Mouse (Mus musculus) MEL (cell line): Measurements from ENCODE around the gene Slc7a5. TPM values are rescaled to one million over a fixed set of nuclear protein-coding genes. Genes with fewer than 3 reads are reported as not detected.

Experiments
- DNase-seq: peaks from one replicate; pipeline ENCODE4 v3.0.0; 2011; ENCODE audit warnings: low read depth, low spot score
- H3K27ac ChIP-seq: 2 replicates; pipeline ENCODE4 v1.5.1; 2012; ENCODE audit warnings: low read depth, mild to moderate bottlenecking, control low read depth, low read length, moderate library complexity; ENCODE audit not compliant: control insufficient read depth
- H3K27me3 ChIP-seq, 2 experiments: fragments of 150-350 bp in 1 of 2; sonication (generic) in 1 of 2; 2 replicates each; pipeline ENCODE4 v1.6.1; 2012; ENCODE audit warnings: low read length in 2 of 2, mild to moderate bottlenecking in 2 of 2, improper control_type of control experiment in 1 of 2, moderate library complexity in 1 of 2; ENCODE audit not compliant: insufficient read depth in 2 of 2, control insufficient read depth in 1 of 2
- H3K36me3 ChIP-seq, 2 experiments: 2 replicates each; pipeline ENCODE4 v1.6.1; 2012 to 2014; ENCODE audit warnings: low read length in 2 of 2, improper control_type of control experiment in 1 of 2, inconsistent platforms in 1 of 2, mild to moderate bottlenecking in 1 of 2; ENCODE audit not compliant: insufficient read depth in 2 of 2, control insufficient read depth in 1 of 2
- H3K4me1 ChIP-seq, 2 experiments: fragments of 150-350 bp in 1 of 2; sonication (generic) in 1 of 2; 2 replicates each; pipeline ENCODE4 v1.6.1; 2012; ENCODE audit warnings: low read length in 2 of 2, improper control_type of control experiment in 1 of 2, mild to moderate bottlenecking in 1 of 2; ENCODE audit not compliant: insufficient read depth in 2 of 2, control insufficient read depth in 1 of 2
- H3K4me3 ChIP-seq, 2 experiments: fragments of 150-350 bp in 1 of 2; sonication (generic) in 1 of 2; 2 replicates each; pipeline ENCODE4 v1.5.1; 2012; ENCODE audit warnings: low read depth in 2 of 2, low read length in 2 of 2, mild to moderate bottlenecking in 2 of 2, moderate library complexity in 2 of 2, control low read depth in 1 of 2, improper control_type of control experiment in 1 of 2; ENCODE audit not compliant: control insufficient read depth in 1 of 2, insufficient read depth in 1 of 2
- H3K79me2 ChIP-seq: 2 replicates; pipeline ENCODE4 v1.6.1; 2012; ENCODE audit warnings: mild to moderate bottlenecking, low read length, moderate library complexity; ENCODE audit not compliant: control insufficient read depth, poor library complexity, insufficient read depth
- H3K9ac ChIP-seq: 2 replicates; pipeline ENCODE4 v1.6.1; 2012; ENCODE audit warnings: low read depth, mild to moderate bottlenecking, control low read depth, low read length, moderate library complexity; ENCODE audit not compliant: control insufficient read depth, poor library complexity, severe bottlenecking
- H3K9me3 ChIP-seq: fragments of 150-350 bp; sonication (generic); replicated peaks from 2 replicates; pipeline ENCODE4 v1.6.1; 2012; ENCODE audit warnings: mild to moderate bottlenecking, low read length, improper control_type of control experiment, moderate library complexity; ENCODE audit not compliant: insufficient read depth
- BHLHE40 ChIP-seq: IDR thresholded peaks from 2 replicates; pipeline ENCODE4 v1.6.1; 2012; ENCODE audit warnings: low read depth, mild to moderate bottlenecking, inconsistent platforms, low read length, improper control_type of control experiment, borderline replicate concordance
- CHD1 ChIP-seq: IDR thresholded peaks from 2 replicates; pipeline ENCODE4 v1.6.1; 2012; ENCODE audit warnings: low read depth, mild to moderate bottlenecking, inconsistent platforms, low read length, improper control_type of control experiment
- ELF1 ChIP-seq: IDR thresholded peaks from 2 replicates; pipeline ENCODE4 v1.6.1; 2014; ENCODE audit warnings: low read depth, mild to moderate bottlenecking, inconsistent platforms, low read length, improper control_type of control experiment, moderate library complexity
- EP300 ChIP-seq, 2 experiments: IDR thresholded peaks; 2 replicates each; pipeline ENCODE4 v1.6.1; 2011; ENCODE audit warnings: improper control_type of control experiment in 2 of 2, low read length in 2 of 2, low read depth in 1 of 2, mild to moderate bottlenecking in 1 of 2
- ETS1 ChIP-seq: IDR thresholded peaks from 2 replicates; pipeline ENCODE4 v1.6.1; 2012; ENCODE audit warnings: low read depth, mild to moderate bottlenecking, inconsistent platforms, low read length, improper control_type of control experiment, moderate library complexity
- GABPA ChIP-seq: IDR thresholded peaks from 2 replicates; pipeline ENCODE4 v1.6.1; 2012; ENCODE audit warnings: low read depth, mild to moderate bottlenecking, inconsistent platforms, low read length, improper control_type of control experiment, moderate library complexity
- GATA1 ChIP-seq: IDR thresholded peaks from 2 replicates; pipeline ENCODE4 v1.6.1; 2011; ENCODE audit warnings: low read depth, low read length, improper control_type of control experiment
- KAT2A ChIP-seq: conservative IDR thresholded peaks from 2 replicates; pipeline ENCODE4 v1.6.1; 2012; ENCODE audit warnings: low read depth, low read length, improper control_type of control experiment, inconsistent platforms
- MYC ChIP-seq: IDR thresholded peaks from 2 replicates; pipeline ENCODE4 v1.6.1; 2011; ENCODE audit warnings: low read depth, mild to moderate bottlenecking, low read length, improper control_type of control experiment, moderate library complexity
- NRF1 ChIP-seq: IDR thresholded peaks from 2 replicates; pipeline ENCODE4 v1.6.1; 2014; ENCODE audit warnings: low read depth, mild to moderate bottlenecking, inconsistent platforms, low read length, improper control_type of control experiment, moderate library complexity; ENCODE audit not compliant: poor library complexity, insufficient read depth, severe bottlenecking
- RCOR1 ChIP-seq: IDR thresholded peaks from 2 replicates; pipeline ENCODE4 v1.6.1; 2012; ENCODE audit warnings: low read depth, mild to moderate bottlenecking, inconsistent platforms, low read length, improper control_type of control experiment
- SIN3A ChIP-seq: IDR thresholded peaks from 2 replicates; pipeline ENCODE4 v1.6.1; 2012; ENCODE audit warnings: low read length, improper control_type of control experiment, inconsistent platforms
- USF2 ChIP-seq, 2 experiments: IDR thresholded peaks; 2 replicates each; pipeline ENCODE4 v1.6.1; 2011 to 2012; ENCODE audit warnings: improper control_type of control experiment in 2 of 2, low read length in 2 of 2, borderline replicate concordance in 1 of 2, inconsistent platforms in 1 of 2, low read depth in 1 of 2, mild to moderate bottlenecking in 1 of 2; ENCODE audit not compliant: insufficient read depth in 1 of 2
- ZKSCAN1 ChIP-seq: IDR thresholded peaks from 2 replicates; pipeline ENCODE4 v1.6.1; 2012; ENCODE audit warnings: low read depth, mild to moderate bottlenecking, inconsistent platforms, low read length, improper control_type of control experiment, moderate library complexity
- ZMIZ1 ChIP-seq: IDR thresholded peaks from 2 replicates; pipeline ENCODE4 v1.6.1; 2012; ENCODE audit warnings: low read depth, mild to moderate bottlenecking, inconsistent platforms, low read length, improper control_type of control experiment, moderate library complexity
- polyA plus RNA-seq, 2 experiments: library from polyadenylated mRNA; stranded (reverse) in 1 of 2; unstranded in 1 of 2; fragments of >175 nt in 1 of 2; fragments of >200 nt in 1 of 2; gene quantifications; 2 replicates each; pipeline versions ENCODE4 v1.2.1 to v1.2.4; 2012; ENCODE audit warnings: low replicate concordance in 2 of 2, low read depth in 1 of 2; ENCODE audit not compliant: insufficient read length in 2 of 2, insufficient read depth in 1 of 2, missing spikeins in 1 of 2
- total RNA-seq: library from RNA; depleted of rRNA; stranded (reverse); fragments of 300-350 nt; gene quantifications from 2 replicates; pipeline ENCODE4 v1.2.3, GENCODE M21; 2012

The Slc7a5 gene
- total and polyA plus RNA-seq, 3 experiments: 55.0 to 263 (median 108) TPM

DNA sequence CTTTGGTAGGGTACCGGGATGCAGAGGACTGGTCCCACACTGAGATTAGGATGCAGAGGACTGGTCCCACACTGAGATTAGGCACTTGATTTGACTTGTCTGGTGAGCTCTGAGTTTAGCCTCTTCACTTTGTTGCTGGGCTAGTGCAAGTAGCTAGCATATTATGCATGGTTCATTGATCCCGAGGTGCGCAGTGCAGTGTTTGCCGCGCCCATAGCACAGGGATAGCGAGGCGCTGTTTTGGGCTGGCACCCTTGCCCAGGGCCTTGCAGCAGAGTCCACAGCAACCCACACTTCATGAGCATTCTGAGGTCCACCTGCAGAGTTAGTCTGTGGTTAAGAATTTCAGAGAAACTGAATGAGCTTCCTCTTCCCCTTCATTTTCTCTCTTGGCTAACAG is 45.3 kb upstream of the Slc7a5 start:
- Histone ChIP-seq H3K27ac (peak overlapping the region; percentile 98), H3K79me2 (peaks cover 31% of the 10 kb centered on the region), H3K27me3 (no peaks in the 10 kb centered on the region), H3K4me3 (peak overlapping the region in 1 of 2 experiments; percentile 26; a peak in 3 of 4 replicates), H3K9ac (peak overlapping the region; percentile 87), H3K9me3 (no peaks in the 10 kb centered on the region), H3K36me3 (peaks cover 0 to 58% of the 10 kb centered on the region in 2 experiments; a peak in 2 of 4 replicates), H3K4me1 (peaks cover 14 to 52% of the 10 kb centered on the region in 2 experiments)
- peak; percentile 55 for DNase-seq
- TF ChIP-seq MYC: no peak
- TF ChIP-seq KAT2A: no peak
- no peak for TF ChIP-seq ELF1
- TF ChIP-seq BHLHE40: no peak
- no peak for TF ChIP-seq RCOR1
- peak; percentile 18; the same call in 1 of the 2 replicates for TF ChIP-seq ZMIZ1
- no peak for TF ChIP-seq GABPA
- TF ChIP-seq USF2 (IDR thresholded peaks at IDR 0.05; ENCODE audit: borderline replicate concordance in 1 of 2, insufficient read depth in 1 of 2, low read depth in 1 of 2, low read length in 2 of 2): no peak
- TF ChIP-seq CHD1: no peak
- no peak for TF ChIP-seq NRF1
- no peak for TF ChIP-seq ZKSCAN1
- 0 out of 4 replicates have a peak, but pooled peaks of 1 of the 2 experiments have one; percentile 25 for TF ChIP-seq EP300 (IDR thresholded peaks at IDR 0.05; ENCODE audit: low read depth in 1 of 2, low read length in 2 of 2)
- no peak for TF ChIP-seq GATA1
- no peak for TF ChIP-seq ETS1

DNA sequence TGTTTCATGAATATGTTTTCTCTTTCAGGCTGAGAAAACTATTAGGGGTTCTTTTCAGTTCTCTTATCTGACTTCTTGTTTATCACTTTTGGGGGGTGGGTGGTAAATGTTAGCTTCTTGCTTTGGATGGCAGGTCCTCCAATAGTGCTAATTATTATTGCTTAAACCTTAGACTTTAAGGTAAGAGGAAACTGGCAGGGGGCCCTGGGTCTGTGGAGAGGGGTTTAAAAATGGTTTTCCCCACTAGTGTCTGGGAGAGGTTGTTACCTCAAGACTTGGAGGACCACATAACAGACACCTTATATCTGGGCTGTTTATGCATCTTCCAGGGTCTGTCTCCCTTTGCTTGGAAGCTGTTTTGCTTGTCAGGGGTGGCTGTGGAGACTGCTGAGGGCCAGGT is 44.6 kb upstream of the Slc7a5 start:
- H3K4me1 ChIP-seq: peaks cover 14 to 53% of the 10 kb centered on the region in 2 experiments
- TF ChIP-seq GATA1 (peak; percentile 18; the same call in 1 of the 2 replicates), SIN3A (no peak; the same call in 1 of the 2 replicates)
- no peaks in the 10 kb centered on the region for H3K27me3 ChIP-seq
- H3K36me3 ChIP-seq: peaks cover 0 to 53% of the 10 kb centered on the region in 2 experiments; a peak in 2 of 4 replicates
- H3K27ac ChIP-seq: peak overlapping the region; percentile 98
- H3K9me3 ChIP-seq: no peaks in the 10 kb centered on the region
- peak overlapping the region; percentile 87 for H3K9ac ChIP-seq
- DNase-seq: no peak
- peak overlapping the region; percentile 2 to 90; a peak in 3 of 4 replicates for H3K4me3 ChIP-seq
- H3K79me2 ChIP-seq: peaks cover 29% of the 10 kb centered on the region
